Comparison of ENCODE assay signal across 8 mouse cellular contexts in the genomic region with DNA sequence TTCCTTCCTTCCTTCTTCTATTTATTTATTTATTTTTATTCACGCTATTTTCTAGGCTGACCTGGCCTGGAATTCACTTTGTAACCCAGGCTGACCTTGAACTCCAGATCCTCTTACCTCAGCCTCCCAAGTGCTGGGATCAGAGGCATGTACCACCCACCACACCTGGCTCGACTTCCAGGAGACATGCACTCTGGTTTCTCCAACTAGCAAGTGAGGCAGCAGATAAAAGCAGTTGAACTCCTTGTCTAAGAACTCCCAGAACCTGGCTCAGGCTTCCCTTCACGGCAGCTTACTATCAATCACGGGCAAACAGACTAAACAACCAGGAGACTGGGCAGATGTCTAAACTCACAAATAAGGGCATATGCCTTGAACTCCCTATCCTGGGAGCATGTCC. TPM values are rescaled to one million over a fixed set of nuclear protein-coding genes. Genes with fewer than 3 reads are reported as not detected.
A peak's percentile ranks its signal among the peaks of the same experiment; 100 is the strongest.
DNase-seq lines count a peak whose midpoint lies in the region; ATAC-seq and TF ChIP-seq lines count a peak whose summit lies in the region.
"Had no signal": no experiment of that assay in that cellular context is flagged by ENCODE, and none has a peak within 500 bp of the region (broad histone marks: within the 10 kb centered on the region; RNA-seq: fewer than 3 reads in every experiment).

No protein-coding gene starts in this region.

- TF ChIP-seq CTCF in left cerebral cortex, adult 2 months (IDR thresholded peaks at IDR 0.05): no peak
- TF ChIP-seq CTCF in cerebellum, adult 2 months (IDR thresholded peaks at IDR 0.05; ENCODE audit: borderline replicate concordance, insufficient read depth, low read depth, low read length): no peak

- peaks cover 69% of the 10 kb centered on the region for H3K4me1 ChIP-seq in embryonic facial prominence, embryonic 10.5 days
- peaks cover 56% of the 10 kb centered on the region for H3K4me1 ChIP-seq in forebrain, embryonic 13.5 days
- peaks cover 69% of the 10 kb centered on the region for H3K4me1 ChIP-seq in neural tube, embryonic 15.5 days
- peaks cover 14% of the 10 kb centered on the region for H3K4me1 ChIP-seq in cerebellum, adult 2 months (ENCODE audit: control insufficient read depth, insufficient read depth, low read length)

- TF ChIP-seq POLR2A in cerebellum, adult 2 months (IDR thresholded peaks at IDR 0.05; ENCODE audit: borderline replicate concordance, insufficient read depth, low read length): no peak

- DNase-seq in left cerebral cortex, adult 2 months (ENCODE audit: extremely low spot score in 1 of 2, low spot score in 2 of 2): no peak
- DNase-seq in left cerebral cortex, adult 9 months (ENCODE audit: low spot score in 2 of 2): no peak
- no peak for DNase-seq in embryonic facial prominence, embryonic 10.5 days (ENCODE audit: low spot score)
- no peak for DNase-seq in cerebellum, adult 2 months
- DNase-seq in urinary bladder, adult 2 months (ENCODE audit: low spot score): no peak

- no peaks in the 10 kb centered on the region for H3K36me3 ChIP-seq in embryonic facial prominence, embryonic 10.5 days (replicated peaks)
- H3K36me3 ChIP-seq in forebrain, embryonic 13.5 days (ENCODE audit: poor library complexity, severe bottlenecking): no peaks in the 10 kb centered on the region
- no peaks in the 10 kb centered on the region for H3K36me3 ChIP-seq in neural tube, embryonic 15.5 days

- ATAC-seq in forebrain, embryonic 13.5 days: no peak
- no peak for ATAC-seq in neural tube, embryonic 15.5 days (ENCODE audit: low FRiP score)
- ATAC-seq: lung, postnatal 0 days had no signal

- H3K27ac ChIP-seq in left cerebral cortex, adult 2 months: peak overlapping the region; percentile 78
- peak overlapping the region; percentile 99; the same call in 1 of the 2 replicates for H3K27ac ChIP-seq in embryonic facial prominence, embryonic 10.5 days (replicated peaks)
- peak overlapping the region; percentile 96 for H3K27ac ChIP-seq in forebrain, embryonic 13.5 days
- H3K27ac ChIP-seq in neural tube, embryonic 15.5 days (replicated peaks): peak overlapping the region; percentile 77; the same call in 1 of the 2 replicates
- H3K27ac ChIP-seq in cerebellum, adult 2 months (ENCODE audit: insufficient read depth, low read length): no peak overlapping the region

- 76% methylated on average over 4 of the region's 4 CpGs for WGBS in embryonic facial prominence, embryonic 10.5 days
- WGBS in forebrain, embryonic 13.5 days: 80% methylated on average over 4 of the region's 4 CpGs
- WGBS in neural tube, embryonic 15.5 days: 70% methylated on average over 4 of the region's 4 CpGs
- WGBS in cerebellum, adult 2 months: 58% methylated on average over 4 of the region's 4 CpGs

- no peak overlapping the region for H3K9ac ChIP-seq in forebrain, embryonic 13.5 days
- H3K9ac ChIP-seq in neural tube, embryonic 15.5 days (replicated peaks): no peak overlapping the region

- no peak overlapping the region for H3K4me2 ChIP-seq in forebrain, embryonic 13.5 days
- no peak overlapping the region for H3K4me2 ChIP-seq in neural tube, embryonic 15.5 days

- no peaks in the 10 kb centered on the region for H3K27me3 ChIP-seq in embryonic facial prominence, embryonic 10.5 days (replicated peaks; ENCODE audit: low read depth, poor library complexity, severe bottlenecking)
- H3K27me3 ChIP-seq in forebrain, embryonic 13.5 days: no peaks in the 10 kb centered on the region
- H3K27me3 ChIP-seq in neural tube, embryonic 15.5 days (replicated peaks): no peaks in the 10 kb centered on the region
- no peaks in the 10 kb centered on the region for H3K27me3 ChIP-seq in cerebellum, adult 2 months (ENCODE audit: control insufficient read depth, insufficient read depth, low read length)

- no peaks in the 10 kb centered on the region for H3K9me3 ChIP-seq in embryonic facial prominence, embryonic 10.5 days
- H3K9me3 ChIP-seq in forebrain, embryonic 13.5 days (replicated peaks): no peaks in the 10 kb centered on the region
- H3K9me3 ChIP-seq in neural tube, embryonic 15.5 days (replicated peaks): no peaks in the 10 kb centered on the region

- H3K4me3 ChIP-seq in left cerebral cortex, adult 2 months: no peak overlapping the region
- H3K4me3 ChIP-seq in embryonic facial prominence, embryonic 10.5 days: no peak overlapping the region
- no peak overlapping the region for H3K4me3 ChIP-seq in forebrain, embryonic 13.5 days
- no peak overlapping the region for H3K4me3 ChIP-seq in neural tube, embryonic 15.5 days (replicated peaks)
- no peak overlapping the region for H3K4me3 ChIP-seq in cerebellum, adult 2 months (replicated peaks; ENCODE audit: insufficient read depth, low read depth, low read length)

- intact Hi-C loops in left cerebral cortex, adult 2 months (cut with DNase I): loop anchor here (1.0 to 2.0 kb wide), 4 partner anchors 28 to 60 kb away; no protein-coding TSS in a partner anchor

RNA-seq across cellular contexts. Expression of gene Ptma, which starts 25.8 kb away (rescaled TPM):
- 100 to 1,000 TPM; 353 to 363 TPM for total RNA-seq in left cerebral cortex, adult 2 months (2021)
- polyA plus RNA-seq in embryonic facial prominence, embryonic 10.5 days (2016; fragmentation: Nextera tagmentation; extraction: Ambion mirVana): 3,352 and 3,592 TPM in 2 replicates
- 2,754 and 3,239 TPM in 2 replicates for polyA plus RNA-seq in forebrain, embryonic 13.5 days (2015; fragmentation: Nextera tagmentation; extraction: Ambion mirVana)
- polyA plus RNA-seq in neural tube, embryonic 15.5 days (2015; fragmentation: Nextera tagmentation; extraction: Ambion mirVana): 1,254 and 1,565 TPM in 2 replicates
- polyA plus RNA-seq in cerebellum, adult 2 months (2012; rRNA removed): 610 and 672 TPM in 2 replicates
- 836 and 1,054 TPM in 2 replicates for polyA plus RNA-seq in urinary bladder, adult 2 months (2012; rRNA removed)
